Comparison of ENCODE assay signal across 8 mouse cellular contexts in genomic region chr7:67421476-67422186, GRCm38 (mm10). TPM values are rescaled to one million over a fixed set of nuclear protein-coding genes. Genes with fewer than 3 reads are reported as not detected.
A peak's percentile ranks its signal among the peaks of the same experiment; 100 is the strongest.
DNase-seq lines count a peak whose midpoint lies in the region; ATAC-seq and TF ChIP-seq lines count a peak whose summit lies in the region.

No protein-coding gene starts in this region.

- H3K27ac ChIP-seq in kidney, adult 2 months (ENCODE audit: insufficient read depth, low read depth, low read length): no peak overlapping the region
- no peak overlapping the region; the same call in 1 of the 2 replicates for H3K27ac ChIP-seq in kidney, embryonic 15.5 days
- peak overlapping the region; percentile 87 for H3K27ac ChIP-seq in forebrain, embryonic 15.5 days (replicated peaks)

- H3K9ac ChIP-seq in kidney, embryonic 15.5 days: no peak overlapping the region
- no peak overlapping the region for H3K9ac ChIP-seq in forebrain, embryonic 15.5 days (replicated peaks)

- H3K4me1 ChIP-seq in kidney, adult 2 months (ENCODE audit: control insufficient read depth, insufficient read depth, low read length): no peaks in the 10 kb centered on the region
- H3K4me1 ChIP-seq in kidney, embryonic 15.5 days: peaks cover 18% of the 10 kb centered on the region
- H3K4me1 ChIP-seq in forebrain, embryonic 15.5 days: peaks cover 17% of the 10 kb centered on the region

- no peak for ATAC-seq in kidney, embryonic 15.5 days (replicated peaks; ENCODE audit: low FRiP score)
- peak; percentile 91 for ATAC-seq in forebrain, embryonic 15.5 days (replicated peaks)
- ATAC-seq in hematopoietic stem cell, adult 5-6 weeks (replicated peaks in 1 of 2; ENCODE audit: insufficient read depth in 1 of 2, low FRiP score in 2 of 2, low TSS enrichment in 1 of 2, low read depth in 1 of 2, poor library complexity in 2 of 2, severe bottlenecking in 2 of 2): peak; percentile 30 to 35; a peak in 2 of 4 replicates

- DNase-seq in kidney, adult 2 months: peak; percentile 67
- DNase-seq in Muller cell, postnatal 12 days (ENCODE audit: inconsistent ontology term): peak; percentile 47
- DNase-seq in lung, postnatal 36 days: peak; percentile 75
- peak; percentile 83 for DNase-seq in thymus, postnatal 0 days (ENCODE audit: low spot score)
- DNase-seq in yolk sac, embryonic 10.5 days (ENCODE audit: low spot score): no peak

- no peaks in the 10 kb centered on the region for H3K36me3 ChIP-seq in kidney, adult 2 months (ENCODE audit: control insufficient read depth, insufficient read depth, low read length)
- H3K36me3 ChIP-seq in kidney, embryonic 15.5 days: no peaks in the 10 kb centered on the region
- H3K36me3 ChIP-seq in forebrain, embryonic 15.5 days: no peaks in the 10 kb centered on the region

- TF ChIP-seq CTCF in kidney, adult 2 months (conservative IDR thresholded peaks at IDR 0.05; ENCODE audit: insufficient read depth, insufficient read length, low read depth, low read length): no peak

- WGBS in kidney, adult 2 months: 44% methylated on average over 12 of the region's 12 CpGs
- 47% methylated on average over 12 of the region's 12 CpGs for WGBS in kidney, embryonic 15.5 days
- 35% methylated on average over 12 of the region's 12 CpGs for WGBS in forebrain, embryonic 15.5 days

- no peaks in the 10 kb centered on the region for H3K27me3 ChIP-seq in kidney, adult 2 months (replicated peaks; ENCODE audit: control insufficient read depth, insufficient read depth, low read length)
- H3K27me3 ChIP-seq in kidney, embryonic 15.5 days: no peaks in the 10 kb centered on the region
- no peaks in the 10 kb centered on the region for H3K27me3 ChIP-seq in forebrain, embryonic 15.5 days

- H3K4me2 ChIP-seq in kidney, embryonic 15.5 days: no peak overlapping the region
- H3K4me2 ChIP-seq in forebrain, embryonic 15.5 days (replicated peaks): peak overlapping the region; percentile 14

- H3K9me3 ChIP-seq in kidney, embryonic 15.5 days (replicated peaks): no peaks in the 10 kb centered on the region
- no peaks in the 10 kb centered on the region for H3K9me3 ChIP-seq in forebrain, embryonic 15.5 days

- no peak for TF ChIP-seq POLR2A in kidney, adult 2 months (IDR thresholded peaks at IDR 0.05; ENCODE audit: low read depth, low read length)

- H3K4me3 ChIP-seq in kidney, adult 2 months (ENCODE audit: insufficient read depth, low read depth, low read length): no peak overlapping the region
- no peak overlapping the region for H3K4me3 ChIP-seq in kidney, embryonic 15.5 days (replicated peaks)
- H3K4me3 ChIP-seq in forebrain, embryonic 15.5 days: no peak overlapping the region

RNA-seq across cellular contexts. Expression of gene Mef2a, which starts 49.0 kb away (rescaled TPM):
- polyA plus RNA-seq in kidney, adult 2 months (2012; rRNA removed): 21.2 and 22.2 TPM in 2 replicates
- polyA plus RNA-seq in kidney, embryonic 15.5 days (2015; fragmentation: Nextera tagmentation; extraction: Ambion mirVana): 36.0 and 37.9 TPM in 2 replicates
- 37.6 TPM in 2 replicates for polyA plus RNA-seq in forebrain, embryonic 15.5 days (2015; fragmentation: Nextera tagmentation; extraction: Ambion mirVana)
- 48.7 and 61.6 TPM in 2 replicates for total RNA-seq in hematopoietic stem cell, adult 5-6 weeks (2017)
- 62.3 and 64.9 TPM in 2 replicates for polyA plus RNA-seq in thymus, postnatal 0 days (2015; fragmentation: Nextera tagmentation; extraction: Ambion mirVana)
